Mouse (Mus musculus) Patski (cell line): ENCODE measurements around the gene Ankrd26. TPM values are rescaled to one million over a fixed set of nuclear protein-coding genes. Genes with fewer than 3 reads are reported as not detected.
"Not testable (repeated sequence)": the region's sequence is repeated elsewhere in the genome, so short reads cannot be mapped to it uniquely, and the experiment has no call there.

Source experiments
- ATAC-seq: fragments of 100-300 bp; one replicate; pipeline ENCODE4 v1.8.0; 2021
- CTCF ChIA-PET: fragments of 350-600 bp; sonication (Branson Sonifier 250); formaldehyde crosslinking; loops from one replicate; lab custom pipeline; 2022; ENCODE audit warnings: inconsistent platforms; lab: Charles Lee
- POLR2A ChIA-PET: fragments of 350-600 bp; sonication (Branson Sonifier 250); formaldehyde crosslinking; loops from one replicate; lab custom pipeline; 2022; ENCODE audit warnings: antibody characterized with exemption, inconsistent platforms; lab: Charles Lee
- DNase-seq: peaks from one replicate; pipeline ENCODE4 v3.0.0-alpha.2; 2011; ENCODE audit warnings: low read depth, low spot score
- H3K27me3 ChIP-seq: fragments of 371-371 bp; one replicate; pipeline ENCODE4 v1.5.1; 2021
- CTCF ChIP-seq: fragments of 100-300 bp; IDR thresholded peaks from one replicate; pipeline ENCODE4 v1.5.1; 2021
- in situ Hi-C: fragments of 300-500 bp; cut with MboI; formaldehyde crosslinking; loops from 3 replicates; pipeline ENCODE4 v1.11.1; 2018; ENCODE audit warnings: low pct_unique_long_range_greater_than_20kb, mixed read lengths
- polyA plus RNA-seq: library from polyadenylated mRNA; unstranded; gene quantifications from one replicate; pipeline ENCODE4 v1.2.3, GENCODE M21; 2021

Ankrd26 gene
- polyA plus RNA-seq, 1 experiment from 2014 or later, result 12.2 TPM

DNA sequence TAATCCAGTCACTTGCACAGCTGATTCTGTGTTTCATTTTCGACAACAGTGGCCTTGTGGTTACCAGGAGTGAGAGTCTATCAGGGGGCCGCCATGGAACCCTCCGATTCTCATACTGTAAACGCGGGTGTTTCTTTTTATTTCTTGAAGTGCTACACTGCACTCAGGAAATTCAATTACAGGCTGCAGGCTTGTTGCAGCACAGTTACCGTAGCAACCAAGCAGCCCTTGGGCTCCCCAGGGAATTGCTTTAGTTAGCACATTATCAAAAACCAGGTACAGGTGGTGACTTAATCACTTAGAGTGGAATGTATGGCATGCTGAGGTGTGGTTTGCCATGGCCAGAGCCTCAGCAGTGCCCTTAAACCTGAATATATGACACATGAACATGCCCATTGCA, 12.3 kb upstream of the Ankrd26 start:
- in situ Hi-C loops, result no loop called here
- DNase-seq, result no peak
- ChIA-PET POLR2A (no interaction called here), CTCF (interaction anchor here (1.0 kb wide), 1 partner anchor 20 kb away, joined by 3 read pairs; no protein-coding TSS in a partner anchor)
- no peak for TF ChIP-seq CTCF
- ATAC-seq, result no peak
- no peaks in the 10 kb centered on the region for H3K27me3 ChIP-seq

DNA sequence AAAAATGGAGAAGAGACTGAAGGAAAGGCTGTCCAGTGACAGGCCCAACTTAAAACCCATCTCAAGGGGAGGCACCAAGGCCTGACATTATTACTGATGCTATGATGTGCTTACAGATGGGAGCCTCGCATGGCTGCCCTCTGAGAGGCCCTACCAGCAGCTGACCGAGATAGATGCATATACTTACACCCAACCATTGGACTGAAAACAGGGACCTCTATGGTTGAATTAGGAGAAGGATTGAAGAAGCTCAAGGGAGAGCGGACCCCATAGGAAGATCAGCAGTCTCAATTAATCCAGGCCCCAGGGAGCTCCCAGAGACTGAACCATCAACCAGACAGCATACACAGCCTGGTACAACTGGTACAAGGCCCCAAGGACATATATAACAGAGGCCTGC, 5.8 kb upstream of the Ankrd26 start:
- POLR2A ChIA-PET, result no interaction called here
- no peaks in the 10 kb centered on the region for H3K27me3 ChIP-seq
- no peak for ATAC-seq
- in situ Hi-C loops, result no loop called here
- DNase-seq, result no peak
- CTCF ChIA-PET, result interaction anchor here (0.6 kb wide), 1 partner anchor 590 kb away, joined by 3 read pairs; no protein-coding TSS in a partner anchor
- TF ChIP-seq CTCF, result no peak

DNA sequence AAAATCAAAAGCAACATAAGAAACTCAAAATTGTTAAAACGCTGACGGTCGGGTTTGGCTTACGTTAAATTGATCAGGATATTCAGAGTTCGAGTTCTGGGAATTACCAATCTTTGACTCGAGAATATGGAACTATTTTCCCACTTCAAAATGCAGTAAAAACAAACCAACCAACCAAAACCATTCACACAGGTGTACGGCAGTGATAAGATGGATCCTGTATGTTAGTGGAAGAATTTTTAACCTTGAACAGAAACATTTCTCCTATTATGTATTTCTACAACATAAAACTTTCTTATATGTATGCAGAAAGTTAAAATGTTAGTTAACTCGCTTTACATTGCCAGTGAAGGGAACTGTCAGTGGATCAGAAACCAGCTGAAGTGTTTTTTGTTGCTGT, 801 bp downstream of the Ankrd26 start:
- in situ Hi-C loops, result no loop called here
- ATAC-seq (no peak), DNase-seq (no peak)
- ChIA-PET POLR2A (interaction anchor here (1.0 kb wide), 1 partner anchor 32 kb away, joined by 3 read pairs; no protein-coding TSS in a partner anchor), CTCF (interaction anchor here (1.0 kb wide), 1 partner anchor 18 kb away, joined by 3 read pairs; no protein-coding TSS in a partner anchor)
- no peak for TF ChIP-seq CTCF
- H3K27me3 ChIP-seq, result no peaks in the 10 kb centered on the region

DNA sequence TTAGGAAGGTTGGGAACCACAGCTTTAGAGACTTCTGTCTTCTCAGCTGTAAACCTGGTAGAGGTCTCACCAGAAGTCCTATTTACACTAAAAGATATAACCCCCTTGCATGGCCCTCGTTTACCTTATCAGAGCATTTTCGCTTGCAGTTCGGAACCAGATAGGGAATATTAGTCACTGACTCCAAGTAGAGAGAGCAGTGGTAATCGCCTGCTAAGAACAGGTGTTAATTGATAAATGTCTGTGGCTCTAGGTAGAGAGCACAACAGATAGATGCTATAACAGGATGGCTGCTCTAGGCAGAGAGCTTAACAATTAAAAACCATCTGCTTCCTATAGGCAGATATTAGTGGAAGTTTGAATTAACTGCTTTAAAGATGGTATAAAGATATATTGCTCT, 23.4 kb downstream of the Ankrd26 start:
- in situ Hi-C loops, result no loop called here
- POLR2A ChIA-PET, result no interaction called here
- no peaks in the 10 kb centered on the region for H3K27me3 ChIP-seq
- CTCF ChIA-PET, result no interaction called here
- ATAC-seq (no peak), DNase-seq (no peak)
- TF ChIP-seq CTCF, result no peak

DNA sequence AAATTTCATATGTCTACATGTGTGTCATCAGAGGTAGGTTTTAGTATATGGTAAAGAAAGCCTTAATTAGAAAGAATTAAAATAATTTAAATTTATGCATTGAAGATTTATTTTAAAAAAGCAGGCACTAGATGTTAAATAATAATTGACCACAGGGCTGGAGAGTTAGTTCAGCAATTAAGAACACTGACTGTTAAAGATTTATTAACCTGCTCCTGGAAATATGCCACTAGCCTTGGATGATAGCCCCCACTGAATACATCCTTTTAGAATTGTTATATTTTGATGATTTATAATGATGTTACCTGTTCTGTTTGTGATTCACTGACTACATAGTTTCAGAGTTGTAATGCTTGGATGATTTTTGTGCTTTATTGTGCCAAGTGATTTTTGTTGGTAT, 24.8 kb downstream of the Ankrd26 start:
- H3K27me3 ChIP-seq, ATAC-seq, POLR2A ChIA-PET, DNase-seq, CTCF ChIA-PET, in situ Hi-C loops: not testable (repeated sequence)

DNA sequence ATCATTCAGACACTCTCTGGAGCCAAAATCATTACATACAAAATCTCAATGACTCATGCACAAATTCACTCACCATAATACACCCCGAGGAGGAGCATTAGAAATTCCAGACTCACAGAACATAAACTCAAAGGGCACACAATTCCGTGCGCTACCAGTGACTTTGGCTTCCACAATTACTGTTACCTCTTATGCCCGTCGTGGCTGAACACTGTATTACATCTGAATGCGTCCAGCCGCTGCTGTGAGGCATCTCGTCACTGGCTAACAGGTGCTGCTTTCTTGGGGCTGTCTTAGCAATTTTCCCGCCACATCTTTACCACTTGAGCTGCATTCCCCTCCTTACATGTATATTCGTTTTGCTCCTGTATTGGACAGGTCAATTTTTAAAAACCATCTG, 26.7 kb downstream of the Ankrd26 start:
- ChIA-PET CTCF (no interaction called here), POLR2A (no interaction called here)
- in situ Hi-C loops, result no loop called here
- DNase-seq, result no peak
- TF ChIP-seq CTCF, result no peak
- H3K27me3 ChIP-seq, result no peaks in the 10 kb centered on the region
- ATAC-seq, result no peak

DNA sequence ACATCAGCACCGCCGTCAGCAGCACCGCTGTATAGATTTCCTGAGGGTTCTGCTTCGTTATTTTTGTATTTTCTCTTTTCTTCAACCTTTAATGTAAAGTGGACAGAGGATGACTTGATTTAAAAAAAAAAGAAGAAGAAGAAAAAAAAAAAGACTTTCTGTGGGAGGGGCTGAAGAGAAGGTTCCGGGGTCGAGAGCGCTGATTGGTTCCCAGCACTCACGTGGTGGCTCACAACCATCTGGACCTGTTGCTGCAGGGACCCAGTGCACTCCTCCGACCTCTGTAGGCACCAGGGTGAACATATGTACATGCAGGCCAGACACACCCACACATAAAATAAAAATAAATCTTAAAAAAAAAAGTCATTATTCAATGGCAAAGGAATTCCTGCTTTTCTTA, 28.6 kb downstream of the Ankrd26 start:
- no peak for TF ChIP-seq CTCF
- ChIA-PET POLR2A (no interaction called here), CTCF (no interaction called here)
- no peak for ATAC-seq
- in situ Hi-C loops, result no loop called here
- no peak for DNase-seq
- H3K27me3 ChIP-seq, result no peaks in the 10 kb centered on the region

DNA sequence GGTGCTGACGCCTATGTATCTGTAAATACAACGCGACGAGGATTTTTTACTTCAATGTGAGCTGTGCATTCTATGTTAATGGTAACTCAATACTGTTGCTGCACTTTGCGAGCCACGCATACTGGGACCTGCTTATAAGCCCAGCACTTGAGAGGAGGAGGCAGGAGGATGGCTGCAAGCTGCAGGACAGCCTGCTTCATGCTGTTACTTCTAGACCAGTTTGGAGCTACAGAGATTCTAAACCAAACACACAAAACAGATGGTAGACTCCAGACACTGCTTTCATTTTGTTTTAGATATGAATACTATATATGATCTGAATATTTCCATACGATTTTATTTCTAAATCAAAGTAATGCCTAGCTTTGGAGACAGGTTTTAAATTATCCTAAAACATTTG, 41.4 kb downstream of the Ankrd26 start:
- DNase-seq, result no peak
- no peak for ATAC-seq
- ChIA-PET POLR2A (no interaction called here), CTCF (no interaction called here)
- TF ChIP-seq CTCF, result no peak
- H3K27me3 ChIP-seq, result no peaks in the 10 kb centered on the region
- in situ Hi-C loops, result no loop called here

DNA sequence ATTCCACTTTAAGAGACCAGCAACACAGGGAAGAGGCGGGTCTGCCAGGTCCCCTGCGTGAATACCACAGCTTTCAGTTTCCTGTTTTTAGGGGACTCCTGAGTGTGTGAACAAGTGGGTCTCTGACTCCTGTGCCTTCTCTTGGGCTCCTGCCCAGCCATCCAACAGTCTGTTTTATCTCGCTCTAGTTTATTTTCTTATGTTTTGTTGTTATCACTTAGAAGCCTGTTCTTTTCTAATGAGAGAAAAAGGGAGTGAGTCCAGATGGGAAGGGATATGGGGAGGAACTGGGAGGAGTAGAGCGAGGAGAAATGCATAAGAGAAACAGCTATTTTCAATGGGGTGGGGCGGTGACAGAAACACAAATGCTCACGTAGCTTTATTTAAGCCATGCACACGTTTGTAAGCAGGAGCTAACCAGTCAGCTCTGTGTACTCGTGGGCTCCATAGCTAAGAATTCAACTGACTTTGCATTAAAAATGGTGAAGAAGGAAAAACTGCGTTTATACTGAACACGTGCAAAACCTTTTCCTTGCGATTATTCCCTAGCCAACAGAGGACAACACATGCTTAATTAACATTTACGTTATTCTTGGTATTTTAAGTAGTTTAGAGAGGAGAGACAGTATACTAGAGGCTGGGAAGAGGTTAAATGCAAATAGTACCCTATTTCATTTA, 48.6 kb downstream of the Ankrd26 start:
- CTCF ChIA-PET, result no interaction called here
- TF ChIP-seq CTCF, result no peak
- H3K27me3 ChIP-seq, result no peaks in the 10 kb centered on the region
- POLR2A ChIA-PET, result no interaction called here
- DNase-seq (no peak), ATAC-seq (no peak)
- in situ Hi-C loops, result no loop called here

DNA sequence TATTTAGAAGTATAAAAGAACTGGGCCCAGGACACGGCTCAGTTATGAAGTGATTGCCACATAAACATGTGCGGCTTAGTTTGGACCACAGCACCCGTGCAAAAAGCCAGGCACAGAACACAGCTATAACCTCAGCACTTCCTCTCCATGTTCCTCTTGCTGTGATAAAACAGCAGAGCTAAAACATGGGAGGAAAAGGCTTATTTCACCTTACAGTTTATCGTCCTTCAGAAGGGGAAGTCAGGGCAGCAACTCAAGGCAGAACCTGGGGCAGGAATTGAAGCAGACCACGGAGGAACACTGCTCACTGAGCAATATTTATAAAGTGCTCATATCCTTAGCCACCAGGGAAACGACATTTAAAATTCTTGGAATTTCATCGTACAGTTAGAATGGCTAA, 63.0 kb downstream of the Ankrd26 start:
- in situ Hi-C loops, result no loop called here
- no peak for TF ChIP-seq CTCF
- no peak for DNase-seq
- H3K27me3 ChIP-seq, result no peaks in the 10 kb centered on the region
- CTCF ChIA-PET, result no interaction called here
- POLR2A ChIA-PET, result no interaction called here
- ATAC-seq, result no peak

DNA sequence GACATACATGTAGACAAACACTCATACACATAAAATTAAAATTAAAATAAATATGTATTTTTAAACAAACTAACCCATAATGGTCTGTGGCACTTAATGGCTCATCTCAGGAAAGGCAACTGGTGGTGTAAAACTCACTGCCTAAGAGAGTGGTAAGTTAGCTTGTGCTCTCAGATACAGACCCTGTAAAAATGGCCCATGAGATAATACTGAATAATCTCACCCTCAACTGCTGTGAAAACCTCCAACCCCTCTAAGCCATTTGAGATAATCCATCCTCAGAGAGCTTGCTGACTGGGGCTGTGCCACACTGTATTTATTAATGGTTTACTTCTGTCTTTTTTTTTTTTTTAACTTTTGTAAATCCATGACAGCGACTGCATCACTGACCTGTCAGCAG, 79.9 kb downstream of the Ankrd26 start:
- no peak for ATAC-seq
- POLR2A ChIA-PET, result no interaction called here
- in situ Hi-C loops, result no loop called here

More for the DNA sequence above, 79.9 kb downstream of the Ankrd26 start:
- TF ChIP-seq CTCF, result no peak
- H3K27me3 ChIP-seq, result no peaks in the 10 kb centered on the region
- DNase-seq, result no peak
- CTCF ChIA-PET, result no interaction called here
